Mouse (Mus musculus): ENCODE data around the gene Med24. TPM values are rescaled to one million over a fixed set of nuclear protein-coding genes. Genes with fewer than 3 reads are reported as not detected.

Med24 gene
- polyA plus RNA-seq (2015; fragmentation: Nextera tagmentation; extraction: Ambion mirVana) = 24.2 and 27.7 TPM in 2 replicates

DNA sequence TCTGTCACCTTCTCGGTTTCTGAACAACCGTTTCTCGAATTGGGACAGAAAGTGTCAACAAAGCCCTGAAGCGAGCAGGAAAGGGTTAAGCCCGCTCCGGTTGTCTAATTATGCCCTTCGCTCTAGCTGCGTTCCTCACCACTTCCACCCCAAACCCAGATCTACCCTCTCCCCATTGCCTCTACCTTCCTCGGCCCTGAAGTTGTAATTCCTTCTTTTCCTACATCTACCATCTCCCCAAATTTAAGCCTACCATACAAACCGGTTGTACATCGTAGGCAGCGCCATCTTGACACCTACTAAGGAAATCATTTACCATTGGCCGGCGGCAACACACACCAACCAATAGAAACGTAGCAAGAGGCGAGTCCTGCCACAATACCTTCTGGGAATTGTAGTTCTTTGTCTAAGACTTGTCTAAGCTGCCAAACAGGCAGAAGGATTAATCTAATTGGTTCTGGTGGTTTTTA, at the start of gene Med24:
Med24 (minus strand) TSS at position 317 of the 470 bp plus-strand sequence.
- under 1% methylated on average over 16 of the region's 16 CpGs for WGBS (ENCODE audit: insufficient replicate concordance)

DNA sequence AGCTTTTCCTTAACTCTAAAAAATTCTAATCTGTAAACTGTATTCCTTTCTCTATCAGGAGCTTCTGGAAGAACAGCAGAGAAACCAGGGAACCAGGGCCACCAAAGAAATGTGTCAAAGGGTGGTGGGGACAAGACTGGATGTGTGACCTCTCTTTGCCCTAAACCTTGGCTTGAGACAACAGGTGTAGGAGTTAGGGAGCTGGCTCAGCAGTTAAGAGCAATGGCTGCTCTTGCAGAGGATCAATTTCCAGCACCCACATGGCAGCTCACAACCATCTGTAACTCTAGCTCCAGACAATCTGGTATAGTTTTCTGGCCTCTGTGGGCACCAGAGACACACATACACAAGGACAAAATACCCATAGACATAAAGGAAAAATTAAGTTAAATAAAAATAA, 48.7 kb upstream of the Med24 start:
- ATAC-seq (ENCODE audit: insufficient read depth) = no peak
- H3K27ac ChIP-seq (replicated peaks) = 0 out of 2 replicates have a peak overlapping the region, but pooled peaks have one; percentile 7
- H3K4me1 ChIP-seq (replicated peaks) = peaks cover 66% of the 10 kb centered on the region
- H3K4me2 ChIP-seq = no peak overlapping the region
- no peaks in the 10 kb centered on the region for H3K9me3 ChIP-seq (replicated peaks)
- H3K4me3 ChIP-seq (replicated peaks) = no peak overlapping the region
- H3K36me3 ChIP-seq (replicated peaks) = no peaks in the 10 kb centered on the region
- no peak overlapping the region for H3K9ac ChIP-seq
- H3K27me3 ChIP-seq = no peaks in the 10 kb centered on the region

More for the DNA sequence above, at the start of gene Med24:
- Histone ChIP-seq H3K36me3 (replicated peaks) (peaks cover 13% of the 10 kb centered on the region), H3K27ac (replicated peaks) (peak within 1 kb of the TSS; percentile 62; the same call in 1 of the 2 replicates), H3K4me1 (replicated peaks) (peaks cover 16% of the 10 kb centered on the region), H3K4me2 (peak within 1 kb of the TSS; percentile 79), H3K4me3 (replicated peaks) (peak within 1 kb of the TSS; percentile 71), H3K9me3 (replicated peaks) (peaks cover 2% of the 10 kb centered on the region; the same call in 1 of the 2 replicates), H3K9ac (peak within 1 kb of the TSS; percentile 56), H3K27me3 (no peaks in the 10 kb centered on the region)
- ATAC-seq (ENCODE audit: insufficient read depth) = peak; percentile 93

DNA sequence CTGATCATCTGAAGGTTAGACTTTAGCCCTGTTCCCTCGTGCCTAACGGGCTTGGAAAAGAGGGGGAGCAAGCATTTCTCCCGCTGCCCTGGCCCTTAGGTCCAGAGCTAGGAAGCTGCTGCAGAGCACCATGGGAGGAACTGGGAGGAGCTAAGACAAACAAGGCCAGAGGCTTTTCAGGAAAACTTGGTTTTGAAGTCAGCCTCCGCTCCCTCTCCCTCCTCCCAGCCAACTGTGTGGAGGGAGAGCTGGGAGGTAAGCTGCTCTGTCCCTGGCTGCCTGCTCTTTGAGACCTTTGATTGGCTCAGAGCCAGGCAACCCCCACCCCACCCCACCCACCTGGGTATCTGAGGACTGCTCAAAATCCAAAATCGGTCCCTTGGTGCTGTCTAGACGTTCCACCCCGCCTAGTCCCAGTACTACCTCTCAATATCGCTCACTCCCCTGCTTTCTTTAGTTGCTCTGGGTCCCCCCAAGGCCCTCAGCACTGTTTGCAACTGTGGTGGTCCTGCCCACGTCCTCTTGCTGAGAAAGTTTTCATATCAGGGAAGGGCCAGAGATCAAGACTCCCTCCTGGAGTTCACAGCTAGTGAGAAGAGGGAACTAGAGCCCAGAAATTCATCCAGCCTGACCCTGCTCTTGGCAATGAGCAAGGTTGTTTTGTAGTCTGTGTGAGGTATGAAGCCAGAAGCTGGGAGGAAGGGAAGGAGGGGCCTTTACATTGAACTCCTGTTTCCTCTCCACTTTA, 47.8 kb upstream of the Med24 start:
- Histone ChIP-seq H3K9ac (no peak overlapping the region), H3K27ac (replicated peaks) (peak overlapping the region; percentile 78), H3K27me3 (no peaks in the 10 kb centered on the region), H3K4me1 (replicated peaks) (peaks cover 66% of the 10 kb centered on the region), H3K36me3 (replicated peaks) (no peaks in the 10 kb centered on the region), H3K4me3 (replicated peaks) (no peak overlapping the region), H3K4me2 (peak overlapping the region; percentile 80), H3K9me3 (replicated peaks) (no peaks in the 10 kb centered on the region)
- ATAC-seq (ENCODE audit: insufficient read depth) = no peak
- 10% methylated on average over 9 of the region's 9 CpGs for WGBS (ENCODE audit: insufficient replicate concordance)

DNA sequence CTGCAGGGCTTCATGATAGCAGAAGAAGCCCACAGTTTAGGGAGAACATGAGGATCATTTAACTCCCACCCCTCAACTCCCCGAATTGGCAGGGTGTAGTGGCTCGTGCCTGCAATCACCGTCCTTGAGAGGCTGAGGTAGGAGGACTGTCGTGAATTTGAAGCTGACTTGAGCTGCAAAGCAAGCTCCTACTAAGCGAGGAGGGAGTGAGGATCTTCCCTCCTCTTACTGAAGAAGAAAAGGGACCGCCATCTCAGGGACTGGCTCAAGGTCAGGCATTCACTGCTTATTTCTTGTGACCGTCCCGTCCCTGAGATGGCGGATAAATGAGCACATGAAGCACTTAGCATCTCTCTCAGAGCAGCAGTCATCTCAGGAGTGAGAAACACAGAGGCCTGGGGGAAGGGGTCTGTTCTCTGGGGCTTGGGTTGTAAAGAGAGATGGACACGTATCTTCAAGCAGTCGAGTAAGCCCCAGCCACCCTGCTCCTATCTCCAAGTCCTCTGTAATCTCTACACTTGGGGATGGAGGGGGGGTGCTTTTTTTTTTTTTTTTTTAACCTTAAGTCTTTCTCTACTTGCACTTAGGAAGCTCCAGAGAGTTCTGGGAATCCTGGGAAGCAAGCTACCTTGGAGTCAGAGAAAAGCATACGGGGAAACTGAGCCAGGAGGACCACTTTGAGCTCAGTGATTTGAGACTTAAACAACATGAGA, 47.0 kb upstream of the Med24 start:
- no peak for ATAC-seq (ENCODE audit: insufficient read depth)
- no peaks in the 10 kb centered on the region for H3K36me3 ChIP-seq (replicated peaks)
- peak overlapping the region; percentile 78 for H3K27ac ChIP-seq (replicated peaks)
- peak overlapping the region; percentile 46; the same call in 1 of the 2 replicates for H3K4me3 ChIP-seq (replicated peaks)
- H3K4me2 ChIP-seq = peak overlapping the region; percentile 80
- WGBS (ENCODE audit: insufficient replicate concordance) = 34% methylated on average over 12 of the region's 12 CpGs
- H3K27me3 ChIP-seq = no peaks in the 10 kb centered on the region
- 0 out of 2 replicates have a peak overlapping the region, but pooled peaks have one; percentile 3 for H3K9ac ChIP-seq
- H3K9me3 ChIP-seq (replicated peaks) = no peaks in the 10 kb centered on the region
- peaks cover 68% of the 10 kb centered on the region for H3K4me1 ChIP-seq (replicated peaks)

DNA sequence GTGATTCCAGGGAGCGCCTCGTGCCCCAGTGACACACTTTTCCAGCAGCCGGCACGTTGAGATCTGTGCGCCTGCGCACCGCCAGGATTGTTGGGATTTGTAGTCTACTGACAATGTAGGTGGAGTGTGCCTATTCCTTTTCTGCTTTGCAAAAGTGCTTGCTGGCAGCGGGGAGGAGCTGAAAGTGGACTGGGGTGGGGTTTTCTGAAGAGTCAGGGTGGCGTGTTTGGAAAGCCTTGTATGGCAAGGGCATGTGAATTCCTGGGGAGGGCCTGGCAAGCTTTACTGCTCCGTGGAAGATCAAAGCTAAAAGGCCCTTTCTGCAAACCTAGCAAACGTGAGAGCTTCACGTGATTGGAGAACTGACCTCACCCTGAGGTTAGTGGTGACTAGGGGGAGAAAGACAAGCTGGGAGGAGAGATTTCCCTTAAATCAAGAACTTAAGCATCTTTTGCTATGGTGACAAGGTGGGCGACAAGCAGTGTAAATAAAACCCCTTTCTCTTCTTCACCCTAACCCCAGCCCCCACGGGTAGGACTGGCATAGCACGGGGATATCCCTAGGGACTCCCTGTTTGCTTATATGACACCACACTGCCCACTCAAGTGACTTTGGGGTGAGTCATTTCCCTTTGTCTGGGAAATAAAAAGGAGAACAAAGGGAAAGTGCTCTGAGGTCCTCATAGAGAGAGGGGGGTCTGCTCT, 46.3 kb upstream of the Med24 start:
- Histone ChIP-seq H3K4me1 (replicated peaks) (peaks cover 75% of the 10 kb centered on the region), H3K4me3 (replicated peaks) (peak overlapping the region; percentile 46), H3K27me3 (no peaks in the 10 kb centered on the region), H3K27ac (replicated peaks) (peak overlapping the region; percentile 78), H3K36me3 (replicated peaks) (peaks cover 5% of the 10 kb centered on the region; the same call in 1 of the 2 replicates), H3K9ac (peak overlapping the region; percentile 37; the same call in 1 of the 2 replicates), H3K9me3 (replicated peaks) (no peaks in the 10 kb centered on the region), H3K4me2 (peak overlapping the region; percentile 80)
- ATAC-seq (ENCODE audit: insufficient read depth) = peak; percentile 38
- WGBS (ENCODE audit: insufficient replicate concordance) = 3% methylated on average over 15 of the region's 15 CpGs

DNA sequence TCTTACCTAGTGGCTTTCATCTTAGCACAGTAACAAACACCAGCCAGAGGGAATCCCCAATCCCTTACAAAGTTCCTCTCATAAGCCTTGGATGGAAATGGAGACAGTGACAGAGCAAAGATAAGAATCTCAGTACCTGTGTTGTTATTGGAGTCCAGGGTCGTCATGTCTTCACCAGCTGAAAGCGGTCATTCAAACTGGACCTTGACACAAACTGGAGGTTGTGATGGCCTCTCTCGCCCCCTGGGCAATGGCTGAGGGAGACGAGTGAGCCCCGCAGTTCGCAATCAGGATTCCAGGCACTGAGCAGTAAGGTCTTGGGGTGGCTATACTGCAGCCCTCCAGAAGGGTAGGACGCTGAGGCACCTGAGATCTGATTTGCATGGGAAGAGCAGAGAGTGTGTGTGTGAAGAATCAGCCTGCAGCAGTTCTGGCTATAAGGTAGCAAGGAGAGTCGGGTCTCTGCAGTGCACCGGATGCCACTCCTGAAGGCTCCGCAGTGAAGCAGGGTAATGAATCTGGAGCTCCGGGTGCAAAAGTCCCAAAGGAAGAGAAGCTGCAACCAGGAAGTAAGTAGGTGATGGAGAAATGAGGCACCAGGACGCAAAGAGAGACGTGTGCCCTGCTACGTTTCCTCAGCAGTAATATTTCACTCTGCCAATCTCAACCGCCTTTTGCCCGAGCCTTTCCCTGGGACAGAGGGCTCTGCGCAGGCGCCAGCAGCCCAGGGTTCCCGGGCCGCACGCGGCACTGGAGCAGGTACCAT, 45.5 kb upstream of the Med24 start, which contains the start of gene Nr1d1:
Nr1d1 (minus strand) TSS at position 752 of the 766 bp plus-strand sequence.
- ATAC-seq (ENCODE audit: insufficient read depth) = no peak
- no peaks in the 10 kb centered on the region for H3K27me3 ChIP-seq
- peak within 1 kb of the TSS; percentile 37; the same call in 1 of the 2 replicates for H3K9ac ChIP-seq
- 1% methylated on average over 22 of the region's 22 CpGs for whole genome bisulfite sequencing (ENCODE audit: insufficient replicate concordance)
- H3K4me1 ChIP-seq (replicated peaks) = peaks cover 82% of the 10 kb centered on the region
- H3K27ac ChIP-seq (replicated peaks) = peak within 1 kb of the TSS; percentile 78
- H3K9me3 ChIP-seq (replicated peaks) = no peaks in the 10 kb centered on the region
- H3K4me2 ChIP-seq = peak within 1 kb of the TSS; percentile 80
- peaks cover 12% of the 10 kb centered on the region; the same call in 1 of the 2 replicates for H3K36me3 ChIP-seq (replicated peaks)
- peak within 1 kb of the TSS; percentile 46 for H3K4me3 ChIP-seq (replicated peaks)

DNA sequence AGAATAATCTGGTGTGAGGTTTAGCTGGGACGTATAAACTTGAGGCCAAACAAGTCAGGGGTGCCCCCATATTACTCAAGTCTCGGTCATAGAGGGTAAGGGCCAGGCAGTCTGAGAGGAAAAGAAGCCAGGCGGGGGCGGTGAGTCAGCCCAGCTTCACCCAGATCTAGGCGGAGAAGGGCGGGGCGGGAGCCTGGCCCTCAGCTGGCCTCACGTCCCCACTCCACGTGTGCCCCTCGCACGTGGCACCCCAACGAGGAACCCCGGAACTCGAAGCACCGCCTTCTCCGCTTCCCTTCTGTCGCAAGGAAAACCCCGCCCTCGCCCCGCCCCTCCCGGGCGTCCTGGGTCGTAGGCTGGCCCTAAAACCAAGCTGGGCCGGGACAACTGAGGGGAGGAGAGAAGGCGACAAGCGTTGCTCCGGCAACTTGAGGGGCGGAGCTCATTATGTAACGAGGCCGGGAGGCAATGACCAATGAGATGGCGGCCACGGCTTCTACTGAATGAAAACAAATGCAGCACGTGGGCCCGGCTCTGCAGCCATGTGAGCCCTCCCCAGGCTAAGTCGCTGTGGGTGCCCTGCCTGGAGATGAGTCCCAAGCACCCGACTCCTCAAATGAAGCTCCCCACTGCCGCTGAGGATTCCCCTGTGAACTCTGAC, 44.5 kb upstream of the Med24 start:
- Histone ChIP-seq H3K36me3 (replicated peaks) (peaks cover 17% of the 10 kb centered on the region; the same call in 1 of the 2 replicates), H3K4me3 (replicated peaks) (peak overlapping the region; percentile 46), H3K4me1 (replicated peaks) (peaks cover 92% of the 10 kb centered on the region), H3K9me3 (replicated peaks) (no peaks in the 10 kb centered on the region), H3K27me3 (no peaks in the 10 kb centered on the region), H3K4me2 (peak overlapping the region; percentile 80), H3K9ac (no peak overlapping the region), H3K27ac (replicated peaks) (peak overlapping the region; percentile 69; the same call in 1 of the 2 replicates)
- under 1% methylated on average over 37 of the region's 37 CpGs for WGBS (ENCODE audit: insufficient replicate concordance)
- peak; percentile 87 for ATAC-seq (ENCODE audit: insufficient read depth)

DNA sequence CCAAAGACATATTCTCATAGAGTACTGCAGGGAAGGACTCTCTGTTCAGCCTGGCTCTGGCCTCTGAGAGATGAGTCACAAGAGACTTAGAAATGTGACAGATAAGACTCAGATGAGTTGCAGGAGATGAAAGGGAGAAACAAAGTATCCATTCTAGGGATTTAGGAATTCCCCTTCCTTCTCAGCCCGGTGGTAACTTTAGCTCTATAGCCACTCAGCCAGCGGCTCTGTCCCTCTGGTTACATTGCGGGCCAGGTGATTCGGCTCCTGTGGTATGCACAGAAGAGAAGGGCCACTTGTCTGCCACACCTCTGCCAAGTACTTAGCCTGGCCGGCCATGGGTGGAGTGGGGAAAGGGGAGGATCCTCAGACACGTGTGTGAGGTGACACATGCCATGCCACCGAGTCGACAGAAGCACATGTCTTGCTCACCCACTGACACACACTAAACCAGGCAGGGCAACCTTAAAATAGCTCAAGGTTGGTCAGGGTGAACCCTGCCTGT, 43.5 kb upstream of the Med24 start:
- peak overlapping the region; percentile 30 for H3K4me2 ChIP-seq

DNA sequence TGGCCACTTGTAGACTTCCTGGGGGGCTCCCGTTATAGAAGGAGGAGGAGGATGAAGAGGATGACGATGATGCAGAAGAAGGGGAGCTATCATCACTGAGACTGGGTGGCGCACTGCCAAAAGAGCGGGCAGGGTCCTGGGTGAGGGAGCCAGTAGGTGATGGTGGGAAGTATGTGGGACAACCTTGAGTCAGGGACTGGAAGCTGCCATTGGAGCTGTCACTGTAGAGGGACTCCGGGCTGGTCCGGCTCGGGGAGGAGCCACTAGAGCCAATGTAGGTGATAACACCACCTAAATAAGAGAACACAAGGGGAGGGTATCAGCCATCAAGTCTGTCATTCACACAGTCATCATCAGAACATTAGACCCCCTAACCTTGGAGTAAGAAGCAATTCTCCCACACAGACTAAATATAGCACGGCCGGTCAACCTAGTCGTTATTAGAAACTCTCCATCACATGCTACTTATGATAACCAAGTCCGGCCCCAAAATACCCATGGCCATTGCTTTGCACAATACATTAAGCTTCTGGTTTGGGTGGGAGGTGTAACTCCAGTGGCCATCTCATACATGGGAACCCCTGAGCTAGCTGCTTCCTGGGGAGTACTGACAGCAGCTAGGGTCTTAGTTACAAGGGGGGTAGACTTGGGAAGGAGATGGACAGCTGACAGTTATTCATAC, 42.8 kb upstream of the Med24 start:
- Histone ChIP-seq H3K9me3 (replicated peaks) (no peaks in the 10 kb centered on the region), H3K9ac (no peak overlapping the region), H3K36me3 (replicated peaks) (peaks cover 17% of the 10 kb centered on the region; the same call in 1 of the 2 replicates), H3K27ac (replicated peaks) (peak overlapping the region; percentile 69), H3K4me3 (replicated peaks) (no peak overlapping the region), H3K27me3 (no peaks in the 10 kb centered on the region), H3K4me2 (no peak overlapping the region), H3K4me1 (replicated peaks) (peaks cover 99% of the 10 kb centered on the region)
- WGBS (ENCODE audit: insufficient replicate concordance) = 71% methylated on average over 11 of the region's 11 CpGs
- no peak for ATAC-seq (ENCODE audit: insufficient read depth)

More for the DNA sequence above, 43.5 kb upstream of the Med24 start:
- no peaks in the 10 kb centered on the region for H3K27me3 ChIP-seq
- peaks cover 17% of the 10 kb centered on the region; the same call in 1 of the 2 replicates for H3K36me3 ChIP-seq (replicated peaks)
- H3K9me3 ChIP-seq (replicated peaks) = no peaks in the 10 kb centered on the region
- 47% methylated on average over 8 of the region's 8 CpGs for WGBS (ENCODE audit: insufficient replicate concordance)
- peak overlapping the region; percentile 69 for H3K27ac ChIP-seq (replicated peaks)
- ATAC-seq (ENCODE audit: insufficient read depth) = no peak
- no peak overlapping the region for H3K4me3 ChIP-seq (replicated peaks)
- H3K4me1 ChIP-seq (replicated peaks) = peaks cover 99% of the 10 kb centered on the region
- H3K9ac ChIP-seq = no peak overlapping the region

Data from liver, embryonic 15.5 days (tissue).